Mouse (Mus musculus): ENCODE measurements around the gene Arid1b. TPM values are rescaled to one million over a fixed set of nuclear protein-coding genes. Genes with fewer than 3 reads are reported as not detected.

The Arid1b gene
- total RNA-seq, 2 experiments from 2014 or later = 92.8 to 107 TPM

GRCm38 (mm10) chr17:5139553-5139952, 145.4 kb downstream of the Arid1b start:
- DNase-seq (ENCODE audit: low spot score in 2 of 2) = no peak

- DNase-seq (ENCODE audit: low spot score in 2 of 2) = no peak
These were observed 149.8 kb downstream of the Arid1b start for GRCm38 (mm10) chr17:5143735-5144439.

GRCm38 (mm10) chr17:5150660-5151063, 156.5 kb downstream of the Arid1b start:
- no peak for DNase-seq (ENCODE audit: low spot score in 2 of 2)

- no peak for DNase-seq (ENCODE audit: low spot score in 2 of 2)
These were observed 157.7 kb downstream of the Arid1b start for GRCm38 (mm10) chr17:5151852-5152251.

- no peak for DNase-seq (ENCODE audit: low spot score in 2 of 2)
These were observed 159.3 kb downstream of the Arid1b start for GRCm38 (mm10) chr17:5153461-5153860.

GRCm38 (mm10) chr17:5154322-5154721, 160.2 kb downstream of the Arid1b start:
- no peak for DNase-seq (ENCODE audit: low spot score in 2 of 2)

GRCm38 (mm10) chr17:5157609-5158008, 163.5 kb downstream of the Arid1b start:
- DNase-seq (ENCODE audit: low spot score in 2 of 2) = no peak

GRCm38 (mm10) chr17:5162525-5162924, 168.4 kb downstream of the Arid1b start:
- no peak for DNase-seq (ENCODE audit: low spot score in 2 of 2)

GRCm38 (mm10) chr17:5163251-5163826, 169.2 kb downstream of the Arid1b start:
- no peak for DNase-seq (ENCODE audit: low spot score in 2 of 2)

- DNase-seq (ENCODE audit: low spot score in 2 of 2) = no peak
These were observed 170.7 kb downstream of the Arid1b start for GRCm38 (mm10) chr17:5164794-5165193.

GRCm38 (mm10) chr17:5165201-5165825, 171.2 kb downstream of the Arid1b start:
- no peak for DNase-seq (ENCODE audit: low spot score in 2 of 2)

GRCm38 (mm10) chr17:5166175-5166574, 172.0 kb downstream of the Arid1b start:
- DNase-seq (ENCODE audit: low spot score in 2 of 2) = no peak

- no peak for DNase-seq (ENCODE audit: low spot score in 2 of 2)
These were observed 173.9 kb downstream of the Arid1b start for GRCm38 (mm10) chr17:5168046-5168445.

GRCm38 (mm10) chr17:5168640-5169039, 174.5 kb downstream of the Arid1b start:
- DNase-seq (ENCODE audit: low spot score in 2 of 2) = no peak

GRCm38 (mm10) chr17:5170321-5170720, 176.2 kb downstream of the Arid1b start:
- no peak for DNase-seq (ENCODE audit: low spot score in 2 of 2)

GRCm38 (mm10) chr17:5171467-5171866, 177.3 kb downstream of the Arid1b start:
- no peak for DNase-seq (ENCODE audit: low spot score in 2 of 2)

- no peak for DNase-seq (ENCODE audit: low spot score in 2 of 2)
These were observed 180.4 kb downstream of the Arid1b start for GRCm38 (mm10) chr17:5174426-5175020.

GRCm38 (mm10) chr17:5175535-5175934, 181.4 kb downstream of the Arid1b start:
- DNase-seq (ENCODE audit: low spot score in 2 of 2) = no peak

GRCm38 (mm10) chr17:5176315-5176714, 182.2 kb downstream of the Arid1b start:
- DNase-seq (ENCODE audit: low spot score in 2 of 2) = no peak

- DNase-seq (ENCODE audit: low spot score in 2 of 2) = no peak
These were observed 184.4 kb downstream of the Arid1b start for GRCm38 (mm10) chr17:5178534-5178933.

- DNase-seq (ENCODE audit: low spot score in 2 of 2) = no peak
These were observed 184.9 kb downstream of the Arid1b start for GRCm38 (mm10) chr17:5179004-5179403.

GRCm38 (mm10) chr17:5179412-5179811, 185.3 kb downstream of the Arid1b start:
- no peak for DNase-seq (ENCODE audit: low spot score in 2 of 2)
